Mouse (Mus musculus): Measurements from ENCODE around the gene Kcng4. TPM values are rescaled to one million over a fixed set of nuclear protein-coding genes. Genes with fewer than 3 reads are reported as not detected.

Gene Kcng4
- polyA plus RNA-seq, 1 experiment from 2014 or later = 0.10 TPM

DNA sequence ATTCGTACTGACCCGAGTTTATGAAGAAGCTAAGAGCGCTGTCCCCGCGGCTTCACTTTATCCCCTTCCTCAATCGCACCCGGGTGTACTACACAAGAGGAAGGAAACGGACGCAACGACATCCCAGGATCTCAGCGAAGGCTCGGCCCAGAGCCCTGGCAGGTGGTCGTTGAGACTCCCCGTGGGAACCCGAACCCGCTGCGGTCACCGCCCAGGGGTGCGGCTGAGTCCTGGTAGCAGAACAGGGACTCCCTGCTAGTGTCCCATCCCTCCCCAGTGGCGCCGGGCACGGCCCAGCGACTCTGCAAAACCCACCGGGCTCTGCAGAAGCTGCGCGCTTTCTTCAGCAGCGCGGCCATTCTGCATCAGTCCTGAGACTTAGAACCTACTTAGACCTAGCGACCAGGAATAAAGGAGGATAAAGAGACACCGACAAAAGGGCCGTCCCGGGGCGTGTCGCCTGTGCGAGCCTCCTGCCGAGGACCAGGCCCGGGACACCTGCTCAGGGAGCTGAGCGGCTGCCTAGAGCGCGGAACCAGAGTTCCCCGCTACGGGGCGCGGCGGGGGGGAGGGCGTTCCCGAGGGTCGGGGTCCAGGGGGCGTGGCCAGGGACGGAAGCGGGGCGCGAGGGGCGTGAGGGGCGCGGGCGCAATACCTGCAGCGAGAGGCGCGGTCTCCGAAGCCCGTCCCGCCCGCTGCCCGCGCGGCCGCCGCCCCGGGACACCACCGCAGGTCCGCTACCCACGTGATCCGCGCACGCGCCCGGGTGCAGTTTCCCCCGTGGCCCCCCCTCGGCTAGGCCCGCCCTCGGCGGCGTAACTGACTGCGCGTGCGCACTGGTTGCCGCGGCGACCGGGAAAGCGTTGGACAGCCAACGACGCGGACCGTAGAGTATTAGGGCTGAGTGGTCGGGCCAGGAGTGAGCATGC, 60.8 kb downstream of the Kcng4 start, which contains the start of the genes Hsdl1 and Dnaaf1:
TSS of gene Hsdl1 (minus strand) at position 747 of the 929 bp plus-strand sequence.
TSS of gene Dnaaf1 (plus strand) at position 799 of the 929 bp plus-strand sequence.
- Histone ChIP-seq H3K4me3 (peak within 1 kb of the TSS; percentile 66), H3K4me1 (peaks cover 7% of the 10 kb centered on the region; the same call in 1 of the 2 replicates), H3K27ac (peak within 1 kb of the TSS; percentile 6; the same call in 1 of the 2 replicates), H3K36me3 (no peaks in the 10 kb centered on the region), H3K9me3 (no peaks in the 10 kb centered on the region), H3K4me2 (peak within 1 kb of the TSS; percentile 95), H3K9ac (peak within 1 kb of the TSS; percentile 50), H3K27me3 (peaks cover 23% of the 10 kb centered on the region)
- WGBS = 1% methylated on average over 77 of the region's 97 CpGs
- peak; percentile 87 for ATAC-seq (ENCODE audit: borderline replicate concordance, extremely low read depth, low FRiP score, low TSS enrichment)

Other genes starting within 250 kb of the Kcng4 start
- 14.8 and 15.8 TPM in 2 replicates for gene Mlycd, start 240.8 kb downstream of the Kcng4 start, polyA plus RNA-seq (2015; fragmentation: Nextera tagmentation; extraction: Ambion mirVana)
- 1.0 and 1.7 TPM in 2 replicates for gene Osgin1, start 201.6 kb downstream of the Kcng4 start, polyA plus RNA-seq (2015; fragmentation: Nextera tagmentation; extraction: Ambion mirVana)
- gene Necab2, start 189.0 kb downstream of the Kcng4 start, polyA plus RNA-seq (2015; fragmentation: Nextera tagmentation; extraction: Ambion mirVana) = 1.4 and 1.6 TPM in 2 replicates
- gene Slc38a8, start 134.0 kb downstream of the Kcng4 start, polyA plus RNA-seq (2015; fragmentation: Nextera tagmentation; extraction: Ambion mirVana) = not detected in 2 replicates
- gene Mbtps1, start 76.9 kb downstream of the Kcng4 start, polyA plus RNA-seq (2015; fragmentation: Nextera tagmentation; extraction: Ambion mirVana) = 119 and 125 TPM in 2 replicates
- gene Hsdl1, start 60.5 kb downstream of the Kcng4 start, polyA plus RNA-seq (2015; fragmentation: Nextera tagmentation; extraction: Ambion mirVana) = 26.3 and 31.6 TPM in 2 replicates
- gene Dnaaf1, start 60.4 kb downstream of the Kcng4 start, polyA plus RNA-seq (2015; fragmentation: Nextera tagmentation; extraction: Ambion mirVana) = 1.1 and 1.4 TPM in 2 replicates
- 10.0 and 10.6 TPM in 2 replicates for gene Taf1c, start 30.5 kb downstream of the Kcng4 start, polyA plus RNA-seq (2015; fragmentation: Nextera tagmentation; extraction: Ambion mirVana)
- 0.08 TPM in 1 of 2 replicates, not detected in the other for gene Adad2, start 22.9 kb downstream of the Kcng4 start, polyA plus RNA-seq (2015; fragmentation: Nextera tagmentation; extraction: Ambion mirVana)
- gene Wfdc1, start 30.7 kb upstream of the Kcng4 start, polyA plus RNA-seq (2015; fragmentation: Nextera tagmentation; extraction: Ambion mirVana) = 6.3 and 6.6 TPM in 2 replicates
- 3.2 and 3.5 TPM in 2 replicates for gene Atp2c2, start 64.3 kb upstream of the Kcng4 start, polyA plus RNA-seq (2015; fragmentation: Nextera tagmentation; extraction: Ambion mirVana)
- gene Tldc1, start 142.7 kb upstream of the Kcng4 start, polyA plus RNA-seq (2015; fragmentation: Nextera tagmentation; extraction: Ambion mirVana) = 12.3 and 14.8 TPM in 2 replicates
- 65.8 and 68.1 TPM in 2 replicates for gene Cotl1, start 204.9 kb upstream of the Kcng4 start, polyA plus RNA-seq (2015; fragmentation: Nextera tagmentation; extraction: Ambion mirVana)
- gene Klhl36, start 226.6 kb upstream of the Kcng4 start, polyA plus RNA-seq (2015; fragmentation: Nextera tagmentation; extraction: Ambion mirVana) = 13.7 and 14.7 TPM in 2 replicates

Data from lung, embryonic 15.5 days (tissue).